Mouse (Mus musculus) MEL (cell line): Measurements from ENCODE around the gene Cd164l2. TPM values are rescaled to one million over a fixed set of nuclear protein-coding genes. Genes with fewer than 3 reads are reported as not detected.
A peak's percentile ranks its signal among the peaks of the same experiment; 100 is the strongest.

Experiments used
- DNase-seq: peaks from one replicate; pipeline ENCODE4 v3.0.0; 2011; ENCODE audit warnings: low read depth, low spot score
- H3K27ac ChIP-seq: 2 replicates; pipeline ENCODE4 v1.5.1; 2012; ENCODE audit warnings: low read depth, mild to moderate bottlenecking, control low read depth, low read length, moderate library complexity; ENCODE audit not compliant: control insufficient read depth
- H3K27me3 ChIP-seq, 2 experiments: fragments of 150-350 bp in 1 of 2; sonication (generic) in 1 of 2; 2 replicates each; pipeline ENCODE4 v1.6.1; 2012; ENCODE audit warnings: low read length in 2 of 2, mild to moderate bottlenecking in 2 of 2, improper control_type of control experiment in 1 of 2, moderate library complexity in 1 of 2; ENCODE audit not compliant: insufficient read depth in 2 of 2, control insufficient read depth in 1 of 2
- H3K36me3 ChIP-seq, 2 experiments: 2 replicates each; pipeline ENCODE4 v1.6.1; 2012 to 2014; ENCODE audit warnings: low read length in 2 of 2, improper control_type of control experiment in 1 of 2, inconsistent platforms in 1 of 2, mild to moderate bottlenecking in 1 of 2; ENCODE audit not compliant: insufficient read depth in 2 of 2, control insufficient read depth in 1 of 2
- H3K4me1 ChIP-seq, 2 experiments: fragments of 150-350 bp in 1 of 2; sonication (generic) in 1 of 2; 2 replicates each; pipeline ENCODE4 v1.6.1; 2012; ENCODE audit warnings: low read length in 2 of 2, improper control_type of control experiment in 1 of 2, mild to moderate bottlenecking in 1 of 2; ENCODE audit not compliant: insufficient read depth in 2 of 2, control insufficient read depth in 1 of 2
- H3K4me3 ChIP-seq, 2 experiments: fragments of 150-350 bp in 1 of 2; sonication (generic) in 1 of 2; 2 replicates each; pipeline ENCODE4 v1.5.1; 2012; ENCODE audit warnings: low read depth in 2 of 2, low read length in 2 of 2, mild to moderate bottlenecking in 2 of 2, moderate library complexity in 2 of 2, control low read depth in 1 of 2, improper control_type of control experiment in 1 of 2; ENCODE audit not compliant: control insufficient read depth in 1 of 2, insufficient read depth in 1 of 2
- H3K79me2 ChIP-seq: 2 replicates; pipeline ENCODE4 v1.6.1; 2012; ENCODE audit warnings: mild to moderate bottlenecking, low read length, moderate library complexity; ENCODE audit not compliant: control insufficient read depth, poor library complexity, insufficient read depth
- H3K9ac ChIP-seq: 2 replicates; pipeline ENCODE4 v1.6.1; 2012; ENCODE audit warnings: low read depth, mild to moderate bottlenecking, control low read depth, low read length, moderate library complexity; ENCODE audit not compliant: control insufficient read depth, poor library complexity, severe bottlenecking
- H3K9me3 ChIP-seq: fragments of 150-350 bp; sonication (generic); replicated peaks from 2 replicates; pipeline ENCODE4 v1.6.1; 2012; ENCODE audit warnings: mild to moderate bottlenecking, low read length, improper control_type of control experiment, moderate library complexity; ENCODE audit not compliant: insufficient read depth
- BHLHE40 ChIP-seq: IDR thresholded peaks from 2 replicates; pipeline ENCODE4 v1.6.1; 2012; ENCODE audit warnings: low read depth, mild to moderate bottlenecking, inconsistent platforms, low read length, improper control_type of control experiment, borderline replicate concordance
- CHD2 ChIP-seq: IDR thresholded peaks from 2 replicates; pipeline ENCODE4 v1.6.1; 2011; ENCODE audit warnings: low read length, improper control_type of control experiment
- CTCF ChIP-seq, 3 experiments: IDR thresholded peaks in 2 of 3; conservative IDR thresholded peaks in 1 of 3; 2 replicates each; pipeline ENCODE4 v1.5.1; 2011 to 2012; ENCODE audit warnings: low read length in 3 of 3, low read depth in 2 of 3, mild to moderate bottlenecking in 2 of 3, improper control_type of control experiment in 1 of 3, inconsistent platforms in 1 of 3, mixed read lengths in 1 of 3, moderate library complexity in 1 of 3; ENCODE audit not compliant: control insufficient read depth in 1 of 3, insufficient read depth in 1 of 3, poor library complexity in 1 of 3, severe bottlenecking in 1 of 3
- E2F4 ChIP-seq: IDR thresholded peaks from 2 replicates; pipeline ENCODE4 v1.6.1; 2011; ENCODE audit warnings: low read depth, low read length, improper control_type of control experiment, borderline replicate concordance
- ELF1 ChIP-seq: IDR thresholded peaks from 2 replicates; pipeline ENCODE4 v1.6.1; 2014; ENCODE audit warnings: low read depth, mild to moderate bottlenecking, inconsistent platforms, low read length, improper control_type of control experiment, moderate library complexity
- EP300 ChIP-seq, 2 experiments: IDR thresholded peaks; 2 replicates each; pipeline ENCODE4 v1.6.1; 2011; ENCODE audit warnings: improper control_type of control experiment in 2 of 2, low read length in 2 of 2, low read depth in 1 of 2, mild to moderate bottlenecking in 1 of 2
- ETS1 ChIP-seq: IDR thresholded peaks from 2 replicates; pipeline ENCODE4 v1.6.1; 2012; ENCODE audit warnings: low read depth, mild to moderate bottlenecking, inconsistent platforms, low read length, improper control_type of control experiment, moderate library complexity
- GABPA ChIP-seq: IDR thresholded peaks from 2 replicates; pipeline ENCODE4 v1.6.1; 2012; ENCODE audit warnings: low read depth, mild to moderate bottlenecking, inconsistent platforms, low read length, improper control_type of control experiment, moderate library complexity
- GATA1 ChIP-seq: IDR thresholded peaks from 2 replicates; pipeline ENCODE4 v1.6.1; 2011; ENCODE audit warnings: low read depth, low read length, improper control_type of control experiment
- HCFC1 ChIP-seq: IDR thresholded peaks from 2 replicates; pipeline ENCODE4 v1.6.1; 2012; ENCODE audit warnings: low read depth, mild to moderate bottlenecking, inconsistent platforms, low read length, improper control_type of control experiment, moderate library complexity
- JUND ChIP-seq: IDR thresholded peaks from 2 replicates; pipeline ENCODE4 v1.6.1; 2011; ENCODE audit warnings: low read depth, mild to moderate bottlenecking, improper control_type of control experiment, low read length
- KAT2A ChIP-seq: conservative IDR thresholded peaks from 2 replicates; pipeline ENCODE4 v1.6.1; 2012; ENCODE audit warnings: low read depth, low read length, improper control_type of control experiment, inconsistent platforms
- MAFK ChIP-seq: IDR thresholded peaks from 2 replicates; pipeline ENCODE4 v1.6.1; 2011; ENCODE audit warnings: low read depth, mild to moderate bottlenecking, low read length, improper control_type of control experiment, borderline replicate concordance
- MAX ChIP-seq: IDR thresholded peaks from 2 replicates; pipeline ENCODE4 v1.6.1; 2011; ENCODE audit warnings: low read length, improper control_type of control experiment
- MAZ ChIP-seq: IDR thresholded peaks from 2 replicates; pipeline ENCODE4 v1.6.1; 2012; ENCODE audit warnings: low read depth, mild to moderate bottlenecking, inconsistent platforms, low read length, improper control_type of control experiment
- MEF2A ChIP-seq: IDR thresholded peaks from 2 replicates; pipeline ENCODE4 v1.6.1; 2014; ENCODE audit warnings: low read depth, mild to moderate bottlenecking, inconsistent platforms, low read length, improper control_type of control experiment; ENCODE audit not compliant: poor library complexity, insufficient replicate concordance, severe bottlenecking; ENCODE audit errors: extremely low read depth
- MXI1 ChIP-seq: IDR thresholded peaks from 2 replicates; pipeline ENCODE4 v1.6.1; 2011; ENCODE audit warnings: mild to moderate bottlenecking, low read depth, low read length, improper control_type of control experiment
- MYB ChIP-seq: IDR thresholded peaks from 2 replicates; pipeline ENCODE4 v1.6.1; 2011; ENCODE audit warnings: mild to moderate bottlenecking, low read depth, low read length, improper control_type of control experiment
- MYC ChIP-seq: IDR thresholded peaks from 2 replicates; pipeline ENCODE4 v1.6.1; 2011; ENCODE audit warnings: low read depth, mild to moderate bottlenecking, low read length, improper control_type of control experiment, moderate library complexity
- NELFE ChIP-seq: IDR thresholded peaks from 2 replicates; pipeline ENCODE4 v1.6.1; 2011; ENCODE audit warnings: low read depth, low read length, improper control_type of control experiment
- NRF1 ChIP-seq: IDR thresholded peaks from 2 replicates; pipeline ENCODE4 v1.6.1; 2014; ENCODE audit warnings: low read depth, mild to moderate bottlenecking, inconsistent platforms, low read length, improper control_type of control experiment, moderate library complexity; ENCODE audit not compliant: poor library complexity, insufficient read depth, severe bottlenecking
- POLR2AphosphoS2 ChIP-seq: IDR thresholded peaks from 2 replicates; pipeline ENCODE4 v1.6.1; 2011; ENCODE audit warnings: low read length, improper control_type of control experiment
- POLR2AphosphoS5 ChIP-seq: IDR thresholded peaks from 2 replicates; pipeline ENCODE4 v1.6.1; 2012; ENCODE audit warnings: low read depth, borderline replicate concordance, mild to moderate bottlenecking, inconsistent platforms, low read length, moderate library complexity, mixed read lengths
- RAD21 ChIP-seq: IDR thresholded peaks from 2 replicates; pipeline ENCODE4 v1.6.1; 2011; ENCODE audit warnings: mild to moderate bottlenecking, low read depth, low read length, improper control_type of control experiment
- RCOR1 ChIP-seq: IDR thresholded peaks from 2 replicates; pipeline ENCODE4 v1.6.1; 2012; ENCODE audit warnings: low read depth, mild to moderate bottlenecking, inconsistent platforms, low read length, improper control_type of control experiment
- SMC3 ChIP-seq: IDR thresholded peaks from 2 replicates; pipeline ENCODE4 v1.6.1; 2011; ENCODE audit warnings: low read depth, low read length, improper control_type of control experiment
- TAL1 ChIP-seq: IDR thresholded peaks from 2 replicates; pipeline ENCODE4 v1.6.1; 2012; ENCODE audit warnings: mild to moderate bottlenecking, inconsistent platforms, low read length, moderate library complexity, mixed read lengths
- TBP ChIP-seq: IDR thresholded peaks from 2 replicates; pipeline ENCODE4 v1.8.0; 2011; ENCODE audit warnings: low read depth, low read length, improper control_type of control experiment
- TCF12 ChIP-seq: IDR thresholded peaks from 2 replicates; pipeline ENCODE4 v1.6.1; 2014; ENCODE audit warnings: low read depth, mild to moderate bottlenecking, inconsistent platforms, low read length, improper control_type of control experiment, moderate library complexity
- UBTF ChIP-seq: IDR thresholded peaks from 2 replicates; pipeline ENCODE4 v1.6.1; 2012; ENCODE audit warnings: low read depth, mild to moderate bottlenecking, inconsistent platforms, low read length, improper control_type of control experiment, moderate library complexity, borderline replicate concordance; ENCODE audit not compliant: insufficient read depth
- USF1 ChIP-seq: IDR thresholded peaks from 2 replicates; pipeline ENCODE4 v1.6.1; 2014; ENCODE audit warnings: low read depth, mild to moderate bottlenecking, inconsistent platforms, low read length, improper control_type of control experiment, moderate library complexity
- USF2 ChIP-seq, 2 experiments: IDR thresholded peaks; 2 replicates each; pipeline ENCODE4 v1.6.1; 2011 to 2012; ENCODE audit warnings: improper control_type of control experiment in 2 of 2, low read length in 2 of 2, borderline replicate concordance in 1 of 2, inconsistent platforms in 1 of 2, low read depth in 1 of 2, mild to moderate bottlenecking in 1 of 2; ENCODE audit not compliant: insufficient read depth in 1 of 2
- ZC3H11A ChIP-seq: IDR thresholded peaks from 2 replicates; pipeline ENCODE4 v1.6.1; 2012; ENCODE audit warnings: low read depth, mild to moderate bottlenecking, inconsistent platforms, low read length, improper control_type of control experiment
- ZKSCAN1 ChIP-seq: IDR thresholded peaks from 2 replicates; pipeline ENCODE4 v1.6.1; 2012; ENCODE audit warnings: low read depth, mild to moderate bottlenecking, inconsistent platforms, low read length, improper control_type of control experiment, moderate library complexity
- ZMIZ1 ChIP-seq: IDR thresholded peaks from 2 replicates; pipeline ENCODE4 v1.6.1; 2012; ENCODE audit warnings: low read depth, mild to moderate bottlenecking, inconsistent platforms, low read length, improper control_type of control experiment, moderate library complexity
- ZNF384 ChIP-seq: IDR thresholded peaks from 2 replicates; pipeline ENCODE4 v1.6.1; 2012; ENCODE audit warnings: low read depth, mild to moderate bottlenecking, inconsistent platforms, low read length, improper control_type of control experiment
- polyA plus RNA-seq, 2 experiments: library from polyadenylated mRNA; stranded (reverse) in 1 of 2; unstranded in 1 of 2; fragments of >175 nt in 1 of 2; fragments of >200 nt in 1 of 2; gene quantifications; 2 replicates each; pipeline versions ENCODE4 v1.2.1 to v1.2.4; 2012; ENCODE audit warnings: low replicate concordance in 2 of 2, low read depth in 1 of 2; ENCODE audit not compliant: insufficient read length in 2 of 2, insufficient read depth in 1 of 2, missing spikeins in 1 of 2
- total RNA-seq: library from RNA; depleted of rRNA; stranded (reverse); fragments of 300-350 nt; gene quantifications from 2 replicates; pipeline ENCODE4 v1.2.3, GENCODE M21; 2012

Gene Cd164l2
- total and polyA plus RNA-seq, 3 experiments = not detected

GRCm38 (mm10) chr4:133233285-133233976, 21.5 kb downstream of the Cd164l2 start:
- H3K79me2 ChIP-seq = no peaks in the 10 kb centered on the region
- no peaks in the 10 kb centered on the region for H3K27me3 ChIP-seq
- peaks cover 0 to 8% of the 10 kb centered on the region in 2 experiments; a peak in 3 of 4 replicates for H3K4me1 ChIP-seq
- no peak overlapping the region for H3K4me3 ChIP-seq
- no peaks in the 10 kb centered on the region for H3K9me3 ChIP-seq
- peak overlapping the region; percentile 17; the same call in 1 of the 2 replicates for H3K9ac ChIP-seq
- peaks cover 0 to 5% of the 10 kb centered on the region in 2 experiments; a peak in 1 of 4 replicates for H3K36me3 ChIP-seq
- H3K27ac ChIP-seq = no peak overlapping the region
- DNase-seq = peak; percentile 72
- TF ChIP-seq ZKSCAN1 = peak; percentile 74; the same call in 1 of the 2 replicates
- TF ChIP-seq ZNF384 = peak; percentile 82
- TF ChIP-seq MAFK = no peak
- no peak for TF ChIP-seq ZMIZ1
- no peak for TF ChIP-seq POLR2AphosphoS2
- no peak for TF ChIP-seq RCOR1
- TF ChIP-seq BHLHE40 = no peak
- no peak for TF ChIP-seq E2F4
- TF ChIP-seq NRF1 = no peak
- TF ChIP-seq MXI1 = no peak
- no peak for TF ChIP-seq CHD2
- TF ChIP-seq KAT2A = no peak
- TF ChIP-seq GATA1 = no peak
- peak; percentile 57 for TF ChIP-seq TAL1
- TF ChIP-seq EP300 (IDR thresholded peaks at IDR 0.05; ENCODE audit: low read depth in 1 of 2, low read length in 2 of 2) = peak; percentile 56 to 66
- no peak for TF ChIP-seq USF1
- TF ChIP-seq NELFE = no peak
- TF ChIP-seq RAD21 = peak; percentile 89
- TF ChIP-seq ELF1 = no peak
- no peak for TF ChIP-seq POLR2AphosphoS5
- TF ChIP-seq MEF2A = no peak
- TF ChIP-seq TCF12 = peak; percentile 72
- peak; percentile 51 to 86 (median 82) for TF ChIP-seq CTCF (IDR thresholded peaks at IDR 0.05 in 2 of 3, conservative IDR thresholded peaks at IDR 0.05 in 1 of 3; ENCODE audit: control insufficient read depth in 1 of 3, insufficient read depth in 1 of 3, low read depth in 2 of 3, low read length in 3 of 3, poor library complexity in 1 of 3, severe bottlenecking in 1 of 3)
- peak; percentile 42; the same call in 1 of the 2 replicates for TF ChIP-seq ETS1
- no peak for TF ChIP-seq TBP
- TF ChIP-seq MYB = no peak
- TF ChIP-seq USF2 (IDR thresholded peaks at IDR 0.05; ENCODE audit: borderline replicate concordance in 1 of 2, insufficient read depth in 1 of 2, low read depth in 1 of 2, low read length in 2 of 2) = no peak
- no peak for TF ChIP-seq MYC
- 0 out of 2 replicates have a peak, but pooled peaks have one; percentile 35 for TF ChIP-seq MAZ
- TF ChIP-seq HCFC1 = no peak
- no peak for TF ChIP-seq UBTF
- no peak for TF ChIP-seq JUND
- no peak for TF ChIP-seq GABPA
- TF ChIP-seq MAX = 0 out of 2 replicates have a peak, but pooled peaks have one; percentile 20
- peak; percentile 85 for TF ChIP-seq SMC3
- peak; percentile 87 for TF ChIP-seq ZC3H11A
